Mouse (Mus musculus) ZHBTc4 (cell line): Measurements from ENCODE around the gene Gm20431.
A peak's percentile ranks its signal among the peaks of the same experiment; 100 is the strongest.

Experiments used
- DNase-seq: peaks from one replicate; pipeline ENCODE4 v3.0.0-alpha.2; 2011; ENCODE audit warnings: low read depth, low spot score

Gene Gm20431

GRCm38 (mm10) chr2:167661270-167662203 lies at the start of gene Gm20431:
Gene Gm20431 (minus strand): TSS chr2:167661496.
- peak; percentile 89 for DNase-seq

DNA sequence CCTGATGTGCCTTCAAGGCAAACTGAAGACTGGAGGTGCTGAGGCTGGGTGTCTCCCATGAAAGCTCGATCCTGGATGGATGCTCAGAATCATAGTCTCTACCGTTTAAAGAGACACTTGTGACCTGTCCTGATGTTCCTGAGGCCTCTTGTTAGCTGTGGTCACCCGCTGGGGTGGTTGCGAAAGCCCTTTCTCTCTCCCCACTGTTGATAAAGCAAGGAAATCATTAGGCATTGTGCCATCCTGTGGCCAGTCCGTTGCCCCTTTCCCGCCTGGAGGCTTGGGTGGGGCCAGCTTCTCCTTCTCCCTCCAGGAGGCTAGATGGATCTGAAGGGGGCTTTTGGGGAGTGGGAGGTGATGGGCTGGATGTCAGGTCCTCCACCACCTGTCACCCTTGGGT lies 49.3 kb upstream of the Gm20431 start:
- DNase-seq: no peak

DNA sequence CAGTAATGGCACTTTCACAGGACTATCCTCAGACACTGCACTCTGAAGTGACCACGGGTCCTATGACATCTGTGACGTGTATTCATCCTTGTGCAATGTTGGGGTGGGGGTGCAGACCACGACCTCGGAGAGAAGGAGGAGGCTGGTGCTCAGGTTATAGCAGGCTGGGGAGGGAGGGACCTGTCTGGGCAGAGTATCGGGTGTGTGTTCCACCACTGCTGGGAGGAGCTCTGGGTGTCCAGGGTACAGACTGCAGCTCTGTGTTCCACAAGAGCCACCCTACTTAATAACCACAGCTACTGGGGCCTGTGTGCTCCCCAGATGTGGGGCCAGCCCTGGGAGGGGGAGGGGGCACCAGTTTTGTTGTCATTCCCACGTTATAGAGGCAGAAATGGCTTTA lies 48.7 kb upstream of the Gm20431 start:
- DNase-seq: no peak

DNA sequence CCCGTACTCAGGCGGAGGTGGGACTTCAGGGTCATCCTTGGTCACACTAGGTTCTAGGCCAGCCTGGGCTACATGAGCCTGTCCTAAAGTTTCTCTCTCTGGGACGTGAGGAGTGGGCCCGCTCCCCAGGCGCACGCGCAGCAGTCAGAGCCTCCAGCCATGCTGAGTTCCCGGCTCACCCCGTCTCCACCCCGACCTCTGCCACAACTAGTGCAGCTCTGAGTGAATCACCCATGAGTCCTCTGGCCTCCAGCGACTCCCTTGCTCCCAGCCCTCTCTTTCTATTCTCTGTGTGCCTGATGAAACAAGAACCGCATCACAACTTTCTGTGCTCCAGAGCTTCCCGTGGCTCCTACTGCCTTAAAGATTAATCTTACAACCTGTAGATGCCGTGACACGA lies 47.1 kb upstream of the Gm20431 start:
- DNase-seq: peak; percentile 54

GRCm38 (mm10) chr2:167706183-167706939 lies 45.1 kb upstream of the Gm20431 start:
- DNase-seq: no peak

GRCm38 (mm10) chr2:167704409-167704808 lies 43.1 kb upstream of the Gm20431 start:
- DNase-seq: no peak

DNA sequence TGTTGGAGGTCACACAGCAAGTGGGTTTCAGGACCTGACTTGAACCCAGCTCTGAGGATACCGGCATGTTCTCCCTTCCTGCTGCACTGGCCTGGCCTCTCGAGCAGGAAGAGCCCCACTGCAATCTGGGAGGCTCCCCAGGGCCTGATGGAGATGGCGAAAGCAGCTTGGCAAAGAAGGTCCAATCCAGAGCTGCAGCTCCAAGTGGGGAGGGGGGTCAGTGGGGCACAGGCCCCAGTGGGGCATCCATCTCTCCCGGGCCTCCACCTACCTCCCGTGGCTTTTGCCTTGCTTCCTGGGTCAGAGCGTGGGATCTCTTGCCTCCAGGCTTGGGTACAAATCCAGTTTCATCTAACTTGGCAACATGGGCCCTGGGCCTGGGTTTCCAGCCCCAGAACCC lies 40.8 kb upstream of the Gm20431 start:
- no peak for DNase-seq

- DNase-seq: no peak
Measured at GRCm38 (mm10) chr2:167701472-167701871, 40.2 kb upstream of the Gm20431 start.

- DNase-seq: no peak
Measured at GRCm38 (mm10) chr2:167700018-167700417, 38.7 kb upstream of the Gm20431 start.

GRCm38 (mm10) chr2:167697902-167698301 lies 36.6 kb upstream of the Gm20431 start:
- DNase-seq: no peak

GRCm38 (mm10) chr2:167696143-167696542 lies 34.8 kb upstream of the Gm20431 start:
- no peak for DNase-seq

GRCm38 (mm10) chr2:167695491-167695890 lies 34.2 kb upstream of the Gm20431 start:
- peak; percentile 59 for DNase-seq

DNA sequence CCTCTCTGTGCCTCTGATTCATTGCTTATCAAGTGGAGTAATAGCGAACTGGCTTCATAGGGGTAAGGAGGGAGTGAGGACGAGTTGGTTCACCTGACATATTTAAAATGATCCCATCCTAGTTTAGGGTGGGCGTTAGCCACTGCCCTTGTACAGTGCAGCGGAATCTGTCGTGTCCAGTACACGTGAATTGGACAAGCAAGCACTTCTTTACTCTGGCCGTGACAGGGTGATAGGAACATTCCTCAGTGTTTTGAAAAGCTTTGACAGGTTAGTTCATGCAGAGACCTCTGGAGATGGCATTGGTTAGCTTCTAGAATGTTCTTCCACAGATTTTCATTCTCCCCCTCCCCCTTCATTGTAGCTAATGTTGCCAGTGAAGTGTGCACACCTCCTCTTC lies 33.7 kb upstream of the Gm20431 start:
- DNase-seq: no peak

- no peak for DNase-seq
Measured at GRCm38 (mm10) chr2:167694244-167694643, 32.9 kb upstream of the Gm20431 start.

DNA sequence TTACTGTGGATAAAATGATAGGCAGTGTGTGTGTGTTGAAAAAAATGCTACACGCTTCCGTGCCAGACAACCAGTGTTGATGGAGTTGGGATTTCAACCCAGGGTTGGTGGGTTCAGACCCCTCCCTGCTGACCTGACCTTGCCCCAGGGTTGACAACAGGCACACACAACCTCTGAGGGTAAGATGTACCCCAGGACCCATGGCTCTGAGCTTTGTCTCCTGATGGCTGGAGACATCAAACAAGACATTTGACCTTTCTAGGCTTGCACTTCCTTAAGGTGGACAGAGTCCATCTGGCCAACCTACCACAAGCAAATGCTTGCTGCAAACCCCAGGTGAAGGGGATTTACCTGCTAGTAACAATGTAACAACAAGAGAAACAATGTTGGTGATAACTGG lies 32.2 kb upstream of the Gm20431 start:
- DNase-seq: no peak

DNA sequence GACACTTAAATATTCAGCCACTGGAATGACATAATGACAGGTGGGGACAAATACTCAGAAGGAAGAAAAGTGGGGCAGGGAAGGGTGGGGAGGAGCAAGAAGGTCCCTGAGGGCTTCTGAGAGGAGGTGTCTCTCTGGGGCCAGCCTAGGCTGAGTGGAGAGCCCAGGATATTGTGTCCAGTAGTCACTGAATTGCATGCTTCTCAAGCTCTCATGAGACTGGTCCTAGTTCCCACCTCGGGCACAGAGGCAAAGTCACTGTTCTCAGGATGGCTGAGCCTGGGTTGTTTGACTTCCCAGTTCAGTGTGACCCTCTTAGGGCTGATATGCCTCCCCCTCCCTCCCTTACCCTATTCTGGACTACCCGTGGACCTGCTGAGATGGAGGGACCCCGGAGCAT lies 31.5 kb upstream of the Gm20431 start:
- DNase-seq: no peak

DNA sequence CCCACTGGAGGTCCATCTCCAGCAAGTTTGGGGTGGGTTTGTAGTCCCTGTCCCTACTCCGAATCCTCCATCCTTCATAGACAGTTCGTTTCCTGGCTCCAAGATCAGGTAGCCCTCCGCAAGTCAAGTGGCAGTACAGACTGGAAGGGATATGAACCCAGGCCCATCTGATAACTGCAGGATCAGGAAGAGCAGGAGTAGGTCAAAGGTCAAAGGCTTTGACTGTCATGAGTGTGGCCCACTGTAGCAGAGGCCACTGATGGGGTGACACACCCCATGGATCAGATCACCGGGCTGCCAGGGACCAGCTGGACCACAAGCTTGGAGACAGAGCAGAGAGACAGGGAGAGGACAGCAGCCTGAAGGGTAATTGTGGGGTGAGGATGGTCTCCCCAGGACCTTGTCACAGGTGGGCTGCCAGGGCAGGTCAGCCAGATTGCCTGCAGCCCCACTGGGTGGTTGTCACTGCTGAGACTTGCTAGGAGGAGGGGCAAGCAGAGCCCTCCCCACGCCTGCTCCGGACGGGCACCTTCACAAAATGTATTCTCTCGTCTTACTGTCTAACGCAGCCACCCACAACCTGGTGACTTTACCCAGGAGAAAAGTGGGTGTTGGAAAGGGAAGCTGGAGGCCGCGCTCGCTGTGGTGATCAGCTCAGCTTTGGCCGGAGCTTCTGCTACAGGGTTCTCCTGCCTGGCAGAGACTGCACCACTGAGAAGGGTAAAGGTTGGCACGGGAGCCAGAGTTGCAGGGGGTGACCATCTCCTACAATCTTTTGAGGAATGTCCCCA lies 30.8 kb upstream of the Gm20431 start:
- DNase-seq: no peak

- DNase-seq: no peak
Measured at GRCm38 (mm10) chr2:167691410-167691809, 30.1 kb upstream of the Gm20431 start.

- peak; percentile 36 for DNase-seq
Measured at GRCm38 (mm10) chr2:167690962-167691311, 29.6 kb upstream of the Gm20431 start.

DNA sequence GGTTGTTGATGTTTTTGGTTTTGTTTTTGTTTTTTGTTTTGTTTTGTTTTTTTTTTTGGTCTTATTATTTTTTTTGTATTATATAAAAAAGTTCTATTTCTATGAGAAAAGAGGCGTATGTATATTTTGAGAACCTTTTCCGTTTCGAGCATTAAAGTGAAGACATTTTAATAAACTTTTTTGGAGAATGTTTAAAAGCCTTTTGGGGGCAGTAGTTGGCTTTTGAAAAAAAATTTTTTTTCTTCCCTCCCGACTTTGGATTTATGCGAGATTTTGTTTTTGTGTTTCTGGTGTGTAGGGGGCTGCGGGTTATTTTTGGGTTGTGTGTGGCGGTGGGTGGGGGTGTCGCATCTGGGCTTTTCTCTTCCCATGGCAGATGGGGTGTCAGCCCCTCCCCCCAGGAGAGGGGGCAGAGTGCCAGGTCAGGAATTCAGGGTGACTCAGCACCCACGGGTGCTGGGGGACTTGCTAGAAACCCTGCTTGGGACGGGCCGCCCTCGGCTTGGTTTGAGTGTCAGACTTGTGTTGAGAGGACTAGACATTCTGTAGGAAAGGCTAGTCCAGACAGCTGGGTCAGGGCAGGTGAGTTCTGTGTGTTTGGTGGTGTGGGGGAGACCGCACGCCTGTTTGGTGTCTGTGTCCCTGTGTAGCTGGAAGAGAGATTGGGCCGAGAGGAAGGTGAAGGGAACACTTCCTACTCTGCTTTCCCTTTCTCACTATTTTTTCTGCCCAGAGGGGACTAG lies 29.1 kb upstream of the Gm20431 start:
- DNase-seq: peak; percentile 59

- peak; percentile 95 for DNase-seq
Measured at GRCm38 (mm10) chr2:167689501-167690218, 28.4 kb upstream of the Gm20431 start, which contains the start of gene Tmem189. Gene Tmem189 (minus strand): TSS chr2:167689822.
